Mouse (Mus musculus) large intestine, adult 2 months (tissue): ENCODE measurements at regions not wholly inside any gene's neighbourhood (a gene's known extent, or its start where the extent isn't known, plus 50 kb on each side); places are given as distances from the start of the nearest gene placed in this dataset.

Experiments
- DNase-seq: peaks from one replicate; pipeline ENCODE4 v3.0.0-alpha.2; 2012; ENCODE audit warnings: low read depth, low spot score
- WGBS: fragments of 180-500 bp; shearing (Covaris S2); methylation state at CpG from one replicate; pipeline ENCODE4 v1.1.7; 2018; 5-methylcytosine and 5-hydroxymethylcytosine counted together

GRCm38 (mm10) chr12:58504283-58504682 is 235.2 kb upstream of the Clec14a start:
- no peak for DNase-seq

- no peak for DNase-seq
Measured at GRCm38 (mm10) chr12:58474181-58474580, 205.1 kb upstream of the Clec14a start.

GRCm38 (mm10) chr12:58473511-58473910 is 204.4 kb upstream of the Clec14a start:
- 51% methylated on average over 1 of the region's 1 CpGs for WGBS

GRCm38 (mm10) chr12:58460465-58460864 is 191.4 kb upstream of the Clec14a start:
- DNase-seq, result no peak
- 81% methylated on average over 3 of the region's 3 CpGs for WGBS

More at GRCm38 (mm10) chr12:58473511-58473910, 204.4 kb upstream of the Clec14a start:
- DNase-seq, result no peak

GRCm38 (mm10) chr12:58454828-58455227 is 185.7 kb upstream of the Clec14a start:
- WGBS, result 84% methylated on average over 2 of the region's 2 CpGs
- DNase-seq, result no peak

GRCm38 (mm10) chr12:58443007-58443406 is 173.9 kb upstream of the Clec14a start:
- 46% methylated on average over 3 of the region's 3 CpGs for WGBS
- DNase-seq, result no peak

- no peak for DNase-seq
- WGBS, result 95% methylated on average over 2 of the region's 2 CpGs
Measured at GRCm38 (mm10) chr12:58441962-58442361, 172.9 kb upstream of the Clec14a start.

- DNase-seq, result no peak
Measured at GRCm38 (mm10) chr12:58440666-58441065, 171.6 kb upstream of the Clec14a start.

- WGBS, result 66% methylated on average over 6 of the region's 6 CpGs
- DNase-seq, result no peak
Measured at GRCm38 (mm10) chr12:58437031-58437430, 167.9 kb upstream of the Clec14a start.

- WGBS, result 79% methylated on average over 5 of the region's 5 CpGs
- no peak for DNase-seq
Measured at GRCm38 (mm10) chr12:58434504-58434903, 165.4 kb upstream of the Clec14a start.

- DNase-seq, result no peak
- WGBS, result 89% methylated on average over 5 of the region's 5 CpGs
Measured at GRCm38 (mm10) chr12:58429929-58430328, 160.8 kb upstream of the Clec14a start.

- 90% methylated on average over 6 of the region's 6 CpGs for WGBS
- DNase-seq, result no peak
Measured at GRCm38 (mm10) chr12:58426758-58427157, 157.7 kb upstream of the Clec14a start.

GRCm38 (mm10) chr12:58425961-58426360 is 156.9 kb upstream of the Clec14a start:
- WGBS, result 66% methylated on average over 4 of the region's 4 CpGs

GRCm38 (mm10) chr12:58423581-58423980 is 154.5 kb upstream of the Clec14a start:
- 19% methylated on average over 1 of the region's 1 CpGs for WGBS
- no peak for DNase-seq

More at GRCm38 (mm10) chr12:58425961-58426360, 156.9 kb upstream of the Clec14a start:
- no peak for DNase-seq

- WGBS, result 51% methylated on average over 3 of the region's 3 CpGs
- DNase-seq, result no peak
Measured at GRCm38 (mm10) chr12:58401904-58402303, 132.8 kb upstream of the Clec14a start.

GRCm38 (mm10) chr12:58360258-58360657 is 91.2 kb upstream of the Clec14a start:
- no peak for DNase-seq

GRCm38 (mm10) chr12:58334163-58334562 is 65.1 kb upstream of the Clec14a start:
- DNase-seq, result no peak

More at GRCm38 (mm10) chr12:58360258-58360657, 91.2 kb upstream of the Clec14a start:
- 70% methylated on average over 4 of the region's 4 CpGs for WGBS

GRCm38 (mm10) chr12:58329913-58330312 is 60.8 kb upstream of the Clec14a start:
- 87% methylated on average over 2 of the region's 2 CpGs for WGBS
- no peak for DNase-seq

- WGBS, result 59% methylated on average over 3 of the region's 3 CpGs
Measured at GRCm38 (mm10) chr12:58323953-58324352, 54.9 kb upstream of the Clec14a start.

More at GRCm38 (mm10) chr12:58323953-58324352, 54.9 kb upstream of the Clec14a start:
- no peak for DNase-seq
